Mouse (Mus musculus) E14TG2a.4 (cell line): ENCODE results near the gene Ptprq.

Experiments
- CTCF ChIP-seq: conservative IDR thresholded peaks from 2 replicates; pipeline ENCODE4 v1.5.1; 2014; ENCODE audit warnings: low read length
- NANOG ChIP-seq: IDR thresholded peaks from 2 replicates; pipeline ENCODE4 v1.6.1; 2014; ENCODE audit warnings: borderline replicate concordance, low read length, mixed read lengths
- POU5F1 ChIP-seq: IDR thresholded peaks from 2 replicates; pipeline ENCODE4 v1.6.1; 2014; ENCODE audit warnings: low read length, borderline replicate concordance

DNA sequence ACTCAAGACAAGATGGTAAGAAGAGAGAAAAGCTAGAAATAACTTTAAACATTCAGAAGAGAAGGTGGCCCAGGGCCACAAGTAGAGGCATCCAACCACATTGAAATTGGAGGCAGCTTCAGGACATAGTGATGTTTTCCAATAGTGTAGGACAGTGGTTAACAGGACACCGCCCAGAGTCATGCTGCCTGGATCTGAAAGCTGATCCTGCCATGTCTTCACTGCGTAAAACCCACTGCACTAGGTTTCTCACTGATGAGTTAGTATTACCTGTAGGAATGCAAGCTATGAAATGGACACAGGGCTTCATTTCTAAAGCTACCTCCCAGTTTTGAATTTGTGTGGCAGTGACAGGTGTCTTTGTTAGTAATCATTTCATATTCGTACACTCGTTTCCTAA lies 151.6 kb downstream of the Ptprq start:
- TF ChIP-seq CTCF (no peak), NANOG (no peak), POU5F1 (no peak)
